Mouse (Mus musculus) adrenal gland, adult (tissue): ENCODE measurements at regions not wholly inside any gene's neighbourhood (a gene's known extent, or its start where the extent isn't known, plus 50 kb on each side); places are given as distances from the start of the nearest gene placed in this dataset.

Experiments used
- DNase-seq, 2 experiments: peaks; one replicate each; pipeline ENCODE4 v3.0.0; 2022 to 2023; ENCODE audit warnings: low spot score in 1 of 2; ENCODE audit not compliant: inconsistent age in 2 of 2

GRCm38 (mm10) chr6:24269633-24270032 is 101.7 kb upstream of the Slc13a1 start:
- DNase-seq = no peak

- no peak for DNase-seq
These were observed 95.9 kb upstream of the Slc13a1 start for GRCm38 (mm10) chr6:24263796-24264195.

GRCm38 (mm10) chr6:24262578-24262977 is 94.7 kb upstream of the Slc13a1 start:
- DNase-seq = no peak

- no peak for DNase-seq
These were observed 77.7 kb upstream of the Slc13a1 start for GRCm38 (mm10) chr6:24245591-24245990.

- DNase-seq = no peak
These were observed 70.6 kb upstream of the Slc13a1 start for GRCm38 (mm10) chr6:24238541-24238940.

- DNase-seq = no peak
These were observed 70.2 kb upstream of the Slc13a1 start for GRCm38 (mm10) chr6:24238054-24238453.

GRCm38 (mm10) chr6:24233626-24234025 is 65.7 kb upstream of the Slc13a1 start:
- DNase-seq = no peak

- DNase-seq = no peak
These were observed 52.7 kb upstream of the Slc13a1 start for GRCm38 (mm10) chr6:24220589-24220988.

GRCm38 (mm10) chr6:24219882-24220522 is 52.1 kb upstream of the Slc13a1 start:
- no peak for DNase-seq
